Mouse (Mus musculus) lung, adult 2 months (tissue): ENCODE measurements around the gene Phf8. TPM values are rescaled to one million over a fixed set of nuclear protein-coding genes. Genes with fewer than 3 reads are reported as not detected.
A peak's percentile ranks its signal among the peaks of the same experiment; 100 is the strongest.

Experiments used
- DNase-seq: peaks from one replicate; pipeline ENCODE4 v3.0.0; 2022
- H3K4me1 ChIP-seq: fragments of 200-500 bp; 2 replicates; pipeline ENCODE4 v1.6.1; 2011; ENCODE audit warnings: low read length; ENCODE audit not compliant: control insufficient read depth, insufficient read depth
- H3K4me3 ChIP-seq: fragments of 200-500 bp; replicated peaks from 2 replicates; pipeline ENCODE3; 2011; ENCODE audit warnings: low read depth, mild to moderate bottlenecking, control low read depth, low read length; ENCODE audit errors: extremely low read depth
- CTCF ChIP-seq: fragments of 200-500 bp; IDR thresholded peaks from 2 replicates; pipeline ENCODE4 v1.5.1; 2011; ENCODE audit warnings: mild to moderate bottlenecking, low read length, control low read depth; ENCODE audit not compliant: insufficient read depth
- POLR2A ChIP-seq: fragments of 200-500 bp; IDR thresholded peaks from 2 replicates; pipeline ENCODE4 v1.6.1; 2011; ENCODE audit warnings: low read depth, mild to moderate bottlenecking, control low read depth, low read length, borderline replicate concordance; ENCODE audit errors: extremely low read depth
- WGBS: fragments of 180-500 bp; shearing (Covaris S2); methylation state at CpG from one replicate; pipeline ENCODE4 v1.1.7; 2018; 5-methylcytosine and 5-hydroxymethylcytosine counted together
- polyA plus RNA-seq: library from polyadenylated mRNA; depleted of rRNA; stranded (reverse); fragments of >200 nt; gene quantifications from 2 replicates; pipeline ENCODE4 v1.2.3, GENCODE M21; 2012; rRNA removed

The Phf8 gene
- polyA plus RNA-seq, 1 experiment, result 11.0 TPM

- H3K4me1 ChIP-seq, result no peaks in the 10 kb centered on the region
- peak; percentile 13 for DNase-seq
- TF ChIP-seq CTCF, result no peak
- no peak for TF ChIP-seq POLR2A
- 32% methylated on average over 25 of the region's 25 CpGs for WGBS
- peak overlapping the region; percentile 88 for H3K4me3 ChIP-seq
Measured at GRCm38 (mm10) chrX:151521786-151522522, 1.5 kb downstream of the Phf8 start.

GRCm38 (mm10) chrX:151553356-151553755, 32.9 kb downstream of the Phf8 start:
- DNase-seq, result no peak
- Histone ChIP-seq H3K4me3 (no peak overlapping the region), H3K4me1 (no peaks in the 10 kb centered on the region)
- TF ChIP-seq CTCF (no peak), POLR2A (no peak)
- WGBS, result 82% methylated on average over 4 of the region's 4 CpGs

- no peak for DNase-seq
- Histone ChIP-seq H3K4me1 (no peaks in the 10 kb centered on the region), H3K4me3 (no peak overlapping the region)
- 93% methylated on average over 1 of the region's 1 CpGs for WGBS
- no peak for TF ChIP-seq CTCF
- no peak for TF ChIP-seq POLR2A
Measured at GRCm38 (mm10) chrX:151575166-151575565, 54.7 kb downstream of the Phf8 start.

GRCm38 (mm10) chrX:151643386-151643785, 122.9 kb downstream of the Phf8 start:
- no peak for TF ChIP-seq POLR2A
- no peak for TF ChIP-seq CTCF
- 52% methylated on average over 2 of the region's 2 CpGs for WGBS
- Histone ChIP-seq H3K4me3 (no peak overlapping the region), H3K4me1 (no peaks in the 10 kb centered on the region)
- DNase-seq, result no peak

DNA sequence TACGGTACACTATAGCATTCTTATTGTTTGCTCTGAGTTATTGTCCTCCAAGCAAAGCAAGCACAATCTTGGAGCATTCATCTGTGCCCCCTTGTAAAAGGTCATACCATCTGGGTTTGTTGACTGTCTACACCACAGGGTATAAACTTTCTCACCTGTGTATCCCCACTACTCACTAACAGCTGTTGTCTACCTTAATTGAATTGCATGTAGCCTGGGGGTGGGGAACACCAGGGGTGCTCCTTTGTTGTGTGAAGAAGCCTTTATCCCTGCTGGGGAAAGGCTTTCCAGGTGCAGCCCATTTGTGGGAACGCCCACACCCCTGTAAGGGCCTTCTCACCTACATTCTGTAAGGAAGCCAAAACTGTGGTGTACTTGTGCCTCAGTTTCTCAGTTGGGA, 133.3 kb downstream of the Phf8 start:
- DNase-seq, result no peak
- H3K4me3 ChIP-seq, result no peak overlapping the region
- H3K4me1 ChIP-seq, result no peaks in the 10 kb centered on the region
- TF ChIP-seq POLR2A, result no peak
- no peak for TF ChIP-seq CTCF
- 58% methylated on average over 2 of the region's 2 CpGs for WGBS

DNA sequence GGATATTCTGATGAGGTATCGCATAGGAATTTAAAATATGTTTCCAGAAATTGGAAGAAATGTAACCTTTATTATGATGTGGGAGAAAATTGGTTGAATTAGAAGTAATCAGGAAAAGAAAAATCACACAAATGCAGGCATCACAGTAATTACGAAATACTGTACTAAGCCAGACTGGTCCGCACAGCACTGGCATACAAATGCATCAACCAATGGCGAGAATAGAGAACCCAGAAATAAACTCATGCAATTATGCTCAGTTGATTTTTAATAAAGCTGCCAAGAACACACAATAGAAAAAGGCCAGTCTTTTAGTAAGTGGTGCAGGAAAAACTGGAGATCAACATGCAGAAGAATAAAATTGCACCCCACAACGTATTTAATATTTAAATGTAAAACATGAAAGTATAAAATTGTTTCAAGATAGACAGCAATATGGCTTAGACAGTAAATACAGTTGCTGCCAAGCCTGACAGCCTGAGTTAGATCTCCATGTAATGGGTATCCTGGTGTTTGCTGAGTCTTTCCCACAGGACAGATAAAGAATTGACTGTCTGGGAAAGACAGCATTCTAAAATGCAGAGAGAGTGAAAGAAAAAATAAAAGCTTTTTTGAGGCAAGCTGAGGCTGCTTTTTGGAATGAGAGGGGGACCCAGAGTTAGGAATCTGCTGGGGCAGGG, 154.2 kb downstream of the Phf8 start:
- no peaks in the 10 kb centered on the region for H3K4me1 ChIP-seq
- TF ChIP-seq CTCF (no peak), POLR2A (no peak)
- no peak for DNase-seq
- WGBS, result 77% methylated on average over 5 of the region's 5 CpGs
- no peak overlapping the region for H3K4me3 ChIP-seq

Other genes with a start within 250 kb of the Phf8 start
- gene Fam120c, start 176.5 kb upstream of the Phf8 start, polyA plus RNA-seq, result 2.6 and 2.8 TPM in 2 replicates